Mouse (Mus musculus) hindbrain, embryonic 10.5 days (tissue): ENCODE measurements at regions not wholly inside any gene's neighbourhood (a gene's known extent, or its start where the extent isn't known, plus 50 kb on each side); places are given as distances from the start of the nearest gene placed in this dataset.

ENCODE experiments used
- DNase-seq: peaks from one replicate; pipeline ENCODE4 v3.0.0-alpha.2; 2017; ENCODE audit warnings: low spot score
- H3K27ac ChIP-seq: fragments of 300-500 bp; sonication (generic); 2 replicates; pipeline ENCODE4 v1.5.1; 2016; ENCODE audit warnings: mild to moderate bottlenecking, moderate library complexity
- H3K27me3 ChIP-seq: fragments of 300-500 bp; sonication (generic); 2 replicates; pipeline ENCODE4 v1.6.1; 2016; ENCODE audit warnings: mild to moderate bottlenecking; ENCODE audit not compliant: poor library complexity, insufficient read depth, severe bottlenecking
- H3K36me3 ChIP-seq: fragments of 300-500 bp; sonication (generic); 2 replicates; pipeline ENCODE4 v1.6.1; 2016; ENCODE audit warnings: mild to moderate bottlenecking, moderate library complexity
- H3K4me1 ChIP-seq: fragments of 300-500 bp; sonication (generic); replicated peaks from 2 replicates; pipeline ENCODE4 v1.6.1; 2016; ENCODE audit warnings: mild to moderate bottlenecking
- H3K4me3 ChIP-seq: fragments of 300-500 bp; sonication (generic); 2 replicates; pipeline ENCODE4 v1.5.1; 2016; ENCODE audit warnings: mild to moderate bottlenecking, moderate library complexity
- H3K9me3 ChIP-seq: fragments of 300-500 bp; sonication (generic); 2 replicates; pipeline ENCODE4 v1.6.1; 2016; ENCODE audit warnings: mild to moderate bottlenecking, moderate library complexity
- WGBS: fragments of 180-500 bp; shearing (Covaris S2); methylation state at CpG from one replicate; pipeline ENCODE4 v1.1.7; 2016; 5-methylcytosine and 5-hydroxymethylcytosine counted together

GRCm38 (mm10) chr1:168969402-168969801 lies 537.3 kb upstream of the Pbx1 start:
- Histone ChIP-seq H3K27me3 (no peaks in the 10 kb centered on the region), H3K27ac (peak overlapping the region; percentile 62), H3K4me3 (no peak overlapping the region), H3K36me3 (no peaks in the 10 kb centered on the region), H3K4me1 (peaks cover 19% of the 10 kb centered on the region), H3K9me3 (no peaks in the 10 kb centered on the region)
- 28% methylated on average over 5 of the region's 5 CpGs for WGBS
- DNase-seq: peak; percentile 15

- Histone ChIP-seq H3K27ac (no peak overlapping the region), H3K36me3 (no peaks in the 10 kb centered on the region), H3K9me3 (no peaks in the 10 kb centered on the region), H3K4me1 (peaks cover 21% of the 10 kb centered on the region), H3K4me3 (no peak overlapping the region), H3K27me3 (no peaks in the 10 kb centered on the region)
- DNase-seq: no peak
- 84% methylated on average over 2 of the region's 2 CpGs for WGBS
These were observed 535.3 kb upstream of the Pbx1 start for GRCm38 (mm10) chr1:168967334-168967733.

- H3K4me3 ChIP-seq: no peak overlapping the region
- peak; percentile 59 for DNase-seq
- no peaks in the 10 kb centered on the region for H3K27me3 ChIP-seq
- H3K9me3 ChIP-seq: no peaks in the 10 kb centered on the region
- no peaks in the 10 kb centered on the region for H3K36me3 ChIP-seq
- H3K27ac ChIP-seq: peak overlapping the region; percentile 2; the same call in 1 of the 2 replicates
- peaks cover 17% of the 10 kb centered on the region for H3K4me1 ChIP-seq
- 34% methylated on average over 6 of the region's 6 CpGs for whole genome bisulfite sequencing
These were observed 532.4 kb upstream of the Pbx1 start for GRCm38 (mm10) chr1:168964467-168964904.

- H3K4me3 ChIP-seq: no peak overlapping the region
- no peaks in the 10 kb centered on the region for H3K4me1 ChIP-seq
- DNase-seq: no peak
These were observed 518.9 kb upstream of the Pbx1 start for GRCm38 (mm10) chr1:168950947-168951346.

GRCm38 (mm10) chr1:168924100-168924815 lies 492.2 kb upstream of the Pbx1 start:
- WGBS: 43% methylated on average over 5 of the region's 5 CpGs
- H3K27ac ChIP-seq: peak overlapping the region; percentile 69

More at GRCm38 (mm10) chr1:168950947-168951346, 518.9 kb upstream of the Pbx1 start:
- Histone ChIP-seq H3K9me3 (peaks cover 8% of the 10 kb centered on the region; the same call in 1 of the 2 replicates), H3K36me3 (no peaks in the 10 kb centered on the region), H3K27me3 (no peaks in the 10 kb centered on the region), H3K27ac (no peak overlapping the region)

GRCm38 (mm10) chr1:168918331-168919076 lies 486.4 kb upstream of the Pbx1 start:
- H3K36me3 ChIP-seq: no peaks in the 10 kb centered on the region
- DNase-seq: no peak
- no peaks in the 10 kb centered on the region for H3K9me3 ChIP-seq
- no peak overlapping the region for H3K4me3 ChIP-seq
- no peaks in the 10 kb centered on the region for H3K27me3 ChIP-seq
- H3K27ac ChIP-seq: no peak overlapping the region
- 89% methylated on average over 9 of the region's 9 CpGs for WGBS
- no peaks in the 10 kb centered on the region for H3K4me1 ChIP-seq

More at GRCm38 (mm10) chr1:168924100-168924815, 492.2 kb upstream of the Pbx1 start:
- peak; percentile 18 for DNase-seq
- H3K36me3 ChIP-seq: no peaks in the 10 kb centered on the region
- peaks cover 14% of the 10 kb centered on the region for H3K4me1 ChIP-seq
- no peaks in the 10 kb centered on the region for H3K27me3 ChIP-seq
- H3K4me3 ChIP-seq: no peak overlapping the region
- H3K9me3 ChIP-seq: no peaks in the 10 kb centered on the region

GRCm38 (mm10) chr1:168908684-168909175 lies 476.7 kb upstream of the Pbx1 start:
- peaks cover 15% of the 10 kb centered on the region; the same call in 1 of the 2 replicates for H3K4me1 ChIP-seq
- no peak overlapping the region for H3K27ac ChIP-seq
- H3K36me3 ChIP-seq: no peaks in the 10 kb centered on the region
- 66% methylated on average over 4 of the region's 4 CpGs for WGBS
- H3K27me3 ChIP-seq: no peaks in the 10 kb centered on the region
- H3K4me3 ChIP-seq: no peak overlapping the region
- no peak for DNase-seq
- no peaks in the 10 kb centered on the region for H3K9me3 ChIP-seq

- Histone ChIP-seq H3K36me3 (no peaks in the 10 kb centered on the region), H3K9me3 (no peaks in the 10 kb centered on the region), H3K4me1 (peaks cover 15% of the 10 kb centered on the region; the same call in 1 of the 2 replicates), H3K27me3 (no peaks in the 10 kb centered on the region), H3K4me3 (no peak overlapping the region), H3K27ac (no peak overlapping the region)
- no peak for DNase-seq
- WGBS: 93% methylated on average over 6 of the region's 6 CpGs
These were observed 476.1 kb upstream of the Pbx1 start for GRCm38 (mm10) chr1:168908192-168908591.

GRCm38 (mm10) chr1:168898483-168898882 lies 466.4 kb upstream of the Pbx1 start:
- H3K9me3 ChIP-seq: no peaks in the 10 kb centered on the region
- H3K4me1 ChIP-seq: no peaks in the 10 kb centered on the region
- H3K4me3 ChIP-seq: no peak overlapping the region
- no peak for DNase-seq
- no peaks in the 10 kb centered on the region for H3K36me3 ChIP-seq
- 88% methylated on average over 2 of the region's 2 CpGs for WGBS
- H3K27ac ChIP-seq: no peak overlapping the region
- no peaks in the 10 kb centered on the region for H3K27me3 ChIP-seq

- H3K27me3 ChIP-seq: no peaks in the 10 kb centered on the region
- H3K36me3 ChIP-seq: no peaks in the 10 kb centered on the region
- no peaks in the 10 kb centered on the region for H3K4me1 ChIP-seq
- no peak overlapping the region for H3K27ac ChIP-seq
- no peak overlapping the region for H3K4me3 ChIP-seq
- WGBS: 83% methylated on average over 3 of the region's 3 CpGs
- H3K9me3 ChIP-seq: no peaks in the 10 kb centered on the region
- no peak for DNase-seq
These were observed 429.5 kb upstream of the Pbx1 start for GRCm38 (mm10) chr1:168861577-168861976.

GRCm38 (mm10) chr1:168823184-168823583 lies 391.1 kb upstream of the Pbx1 start:
- Histone ChIP-seq H3K4me1 (no peaks in the 10 kb centered on the region; the same call in 1 of the 2 replicates), H3K9me3 (no peaks in the 10 kb centered on the region), H3K4me3 (no peak overlapping the region), H3K27ac (no peak overlapping the region), H3K27me3 (no peaks in the 10 kb centered on the region), H3K36me3 (no peaks in the 10 kb centered on the region)
- no peak for DNase-seq
- 87% methylated on average over 3 of the region's 3 CpGs for WGBS

- no peaks in the 10 kb centered on the region for H3K4me1 ChIP-seq
- no peak overlapping the region for H3K27ac ChIP-seq
- H3K9me3 ChIP-seq: no peaks in the 10 kb centered on the region
- H3K27me3 ChIP-seq: no peaks in the 10 kb centered on the region
- DNase-seq: no peak
- no peak overlapping the region for H3K4me3 ChIP-seq
- no peaks in the 10 kb centered on the region for H3K36me3 ChIP-seq
- 86% methylated on average over 5 of the region's 5 CpGs for WGBS
These were observed 386.3 kb upstream of the Pbx1 start for GRCm38 (mm10) chr1:168818381-168818780.

GRCm38 (mm10) chr1:168807084-168807483 lies 375.0 kb upstream of the Pbx1 start:
- 67% methylated on average over 3 of the region's 3 CpGs for WGBS
- H3K4me1 ChIP-seq: no peaks in the 10 kb centered on the region
- DNase-seq: no peak
- H3K27ac ChIP-seq: no peak overlapping the region
- no peaks in the 10 kb centered on the region for H3K9me3 ChIP-seq
- no peaks in the 10 kb centered on the region for H3K27me3 ChIP-seq
- H3K4me3 ChIP-seq: no peak overlapping the region
- H3K36me3 ChIP-seq: no peaks in the 10 kb centered on the region
